Mouse (Mus musculus) heart, embryonic 16.5 days (tissue): ENCODE data around the gene Rhoj. TPM values are rescaled to one million over a fixed set of nuclear protein-coding genes. Genes with fewer than 3 reads are reported as not detected.

Source experiments
- polyA plus RNA-seq: library from polyadenylated mRNA; unstranded; fragments of >200 nt; fragmentation: Nextera tagmentation; extraction: Ambion mirVana; gene quantifications from 2 replicates; pipeline ENCODE4 v1.2.1, GENCODE M21; 2015

The Rhoj gene
- polyA plus RNA-seq, 1 experiment from 2014 or later, result 42.7 TPM

Other genes starting within 250 kb of the Rhoj start
- gene Kcnh5, start 131.0 kb upstream of the Rhoj start, polyA plus RNA-seq, result not detected in 2 replicates
- 0.08 TPM in 1 of 2 replicates, not detected in the other for gene Gphb5, start 108.5 kb downstream of the Rhoj start, polyA plus RNA-seq